Mouse (Mus musculus): ENCODE measurements around the gene Krtcap2.

DNA sequence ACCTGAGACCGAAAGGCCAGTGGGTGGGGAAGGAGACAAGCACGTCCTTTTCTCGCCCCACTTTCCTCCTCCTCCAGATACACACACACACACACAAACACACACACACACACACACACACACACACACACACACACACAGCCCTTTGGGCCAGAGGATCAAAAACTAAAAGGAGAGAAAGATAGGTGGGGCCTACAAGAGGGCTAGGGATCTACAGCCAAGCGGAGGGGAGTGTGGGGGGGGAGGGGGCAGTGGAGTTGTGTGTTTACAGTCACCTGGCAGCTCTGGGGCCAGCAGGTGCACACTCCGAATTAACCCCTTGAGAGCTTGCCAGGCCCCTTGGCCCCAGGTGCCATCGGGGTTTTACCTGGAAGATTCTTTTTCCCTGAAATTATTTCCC lies 13.2 kb upstream of the Krtcap2 start:
- no peak for TF ChIP-seq POLR2A (IDR thresholded peaks at IDR 0.05; ENCODE audit: borderline replicate concordance, insufficient read depth, low read length)
- TF ChIP-seq CTCF (IDR thresholded peaks at IDR 0.05; ENCODE audit: borderline replicate concordance, insufficient read depth, low read depth, low read length), result no peak
